Mouse (Mus musculus) brain, embryonic 14.5 days (tissue): ENCODE data around the gene Sppl2c.

Experiments used
- CTCF ChIP-seq: fragments of 200-500 bp; IDR thresholded peaks from 2 replicates; pipeline ENCODE4 v1.5.1; 2012; ENCODE audit warnings: inconsistent platforms, mild to moderate bottlenecking, moderate library complexity, borderline replicate concordance; ENCODE audit not compliant: insufficient read depth, insufficient read length; ENCODE audit errors: extremely low read depth
- POLR2A ChIP-seq: fragments of 200-500 bp; IDR thresholded peaks from 2 replicates; pipeline ENCODE4 v1.6.1; 2012; ENCODE audit warnings: mild to moderate bottlenecking, inconsistent platforms, borderline replicate concordance; ENCODE audit not compliant: poor library complexity, insufficient read depth, insufficient read length, severe bottlenecking; ENCODE audit errors: extremely low read depth

DNA sequence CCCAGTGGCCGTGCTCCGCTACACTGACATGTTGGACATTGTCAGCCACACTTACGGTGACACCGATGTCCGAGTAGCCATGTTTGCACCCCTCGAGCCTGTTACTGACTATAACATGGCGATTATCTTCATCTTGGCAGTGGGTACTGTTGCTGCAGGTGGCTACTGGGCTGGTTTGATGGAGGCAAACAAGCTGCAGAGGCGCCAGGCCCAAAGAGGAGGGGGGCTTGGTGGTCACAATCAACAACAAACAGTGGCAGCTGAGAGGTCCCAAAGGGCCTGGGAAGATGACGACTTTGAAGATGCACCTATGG, 667 bp downstream of the Sppl2c start:
- TF ChIP-seq CTCF (no peak), POLR2A (no peak)
